Mouse (Mus musculus) thymus, adult 2 months (tissue): Measurements from ENCODE around the gene Rab42. TPM values are rescaled to one million over a fixed set of nuclear protein-coding genes. Genes with fewer than 3 reads are reported as not detected.

ENCODE experiments used
- DNase-seq: peaks from one replicate; pipeline ENCODE4 v3.0.0; 2021
- H3K27ac ChIP-seq: fragments of 200-500 bp; 2 replicates; pipeline ENCODE4 v1.5.1; 2012; ENCODE audit warnings: low read length, control low read depth; ENCODE audit not compliant: control insufficient read depth, insufficient read depth
- H3K27me3 ChIP-seq: fragments of 200-500 bp; 2 replicates; pipeline ENCODE4 v1.6.1; 2012; ENCODE audit warnings: mild to moderate bottlenecking, low read length, moderate library complexity, mixed read lengths; ENCODE audit not compliant: control insufficient read depth, insufficient read depth
- H3K36me3 ChIP-seq: fragments of 200-500 bp; 2 replicates; pipeline ENCODE4 v1.6.1; 2012; ENCODE audit warnings: mild to moderate bottlenecking, low read length, moderate library complexity; ENCODE audit not compliant: control insufficient read depth, insufficient read depth
- H3K4me1 ChIP-seq: fragments of 200-500 bp; replicated peaks from 2 replicates; pipeline ENCODE4 v1.6.1; 2012; ENCODE audit warnings: low read length; ENCODE audit not compliant: control insufficient read depth, insufficient read depth
- H3K4me3 ChIP-seq: fragments of 200-500 bp; 2 replicates; pipeline ENCODE4 v1.5.1; 2012; ENCODE audit warnings: mild to moderate bottlenecking, low read length, control low read depth, moderate library complexity; ENCODE audit not compliant: control insufficient read depth, insufficient read depth
- CTCF ChIP-seq: fragments of 200-500 bp; IDR thresholded peaks from 2 replicates; pipeline ENCODE4 v1.5.1; 2012; ENCODE audit warnings: mild to moderate bottlenecking, control low read depth, low read length, moderate library complexity, borderline replicate concordance; ENCODE audit not compliant: control insufficient read depth, poor library complexity, insufficient read depth; ENCODE audit errors: extremely low read depth
- POLR2A ChIP-seq: fragments of 200-500 bp; IDR thresholded peaks from 2 replicates; pipeline ENCODE4 v1.6.1; 2012; ENCODE audit warnings: mild to moderate bottlenecking, low read length, control low read depth, moderate library complexity; ENCODE audit not compliant: control insufficient read depth, poor library complexity, insufficient read depth; ENCODE audit errors: extremely low read depth
- WGBS: fragments of 180-500 bp; shearing (Covaris S2); methylation state at CpG from one replicate; pipeline ENCODE4 v1.1.7; 2018; 5-methylcytosine and 5-hydroxymethylcytosine counted together
- polyA plus RNA-seq: library from polyadenylated mRNA; depleted of rRNA; stranded (reverse); fragments of >200 nt; gene quantifications from 2 replicates; pipeline ENCODE4 v1.2.3, GENCODE M21; 2012

Gene Rab42
- polyA plus RNA-seq, 1 experiment, result 6.8 TPM

- no peak overlapping the region for H3K27ac ChIP-seq
- H3K4me1 ChIP-seq, result peaks cover 8% of the 10 kb centered on the region
- no peak overlapping the region for H3K4me3 ChIP-seq
- DNase-seq, result no peak
- H3K27me3 ChIP-seq, result no peaks in the 10 kb centered on the region
- WGBS, result 88% methylated on average over 3 of the region's 3 CpGs
- no peaks in the 10 kb centered on the region for H3K36me3 ChIP-seq
- TF ChIP-seq CTCF (no peak), POLR2A (no peak)
These were observed 36.3 kb downstream of the Rab42 start for GRCm38 (mm10) chr4:132266835-132267349.

GRCm38 (mm10) chr4:132263313-132263712 lies 39.9 kb downstream of the Rab42 start:
- no peaks in the 10 kb centered on the region for H3K27me3 ChIP-seq
- peaks cover 5% of the 10 kb centered on the region for H3K4me1 ChIP-seq
- DNase-seq, result no peak
- no peaks in the 10 kb centered on the region for H3K36me3 ChIP-seq
- H3K27ac ChIP-seq, result no peak overlapping the region
- WGBS, result 98% methylated on average over 7 of the region's 7 CpGs
- no peak for TF ChIP-seq CTCF
- TF ChIP-seq POLR2A, result no peak
- H3K4me3 ChIP-seq, result no peak overlapping the region

- Histone ChIP-seq H3K27ac (no peak overlapping the region; the same call in 1 of the 2 replicates), H3K4me3 (no peak overlapping the region)
These were observed 40.9 kb downstream of the Rab42 start for GRCm38 (mm10) chr4:132262358-132262616.

GRCm38 (mm10) chr4:132261514-132262357 lies 41.4 kb downstream of the Rab42 start, which contains the start of gene Gmeb1:
Gene Gmeb1, minus strand, starts transcription at chr4:132261602.
- peak; percentile 80 for DNase-seq
- Histone ChIP-seq H3K27ac (peak within 1 kb of the TSS; percentile 90), H3K27me3 (no peaks in the 10 kb centered on the region), H3K4me1 (peaks cover 5% of the 10 kb centered on the region), H3K36me3 (no peaks in the 10 kb centered on the region), H3K4me3 (peak within 1 kb of the TSS; percentile 89)
- peak; percentile 49 for TF ChIP-seq POLR2A
- TF ChIP-seq CTCF, result no peak
- 5% methylated on average over 42 of the region's 49 CpGs for WGBS

More at GRCm38 (mm10) chr4:132262358-132262616, 40.9 kb downstream of the Rab42 start:
- Histone ChIP-seq H3K27me3 (no peaks in the 10 kb centered on the region), H3K4me1 (peaks cover 5% of the 10 kb centered on the region), H3K36me3 (no peaks in the 10 kb centered on the region)
- no peak for DNase-seq
- whole genome bisulfite sequencing, result 20% methylated on average over 5 of the region's 5 CpGs
- TF ChIP-seq POLR2A (no peak), CTCF (no peak)

- TF ChIP-seq POLR2A (no peak; the same call in 1 of the 2 replicates), CTCF (0 out of 2 replicates have a peak, but pooled peaks have one; percentile 13)
- peak overlapping the region; percentile 90 for H3K27ac ChIP-seq
- WGBS, result under 1% methylated on average over 43 of the region's 64 CpGs
- peak; percentile 46 for DNase-seq
- no peaks in the 10 kb centered on the region for H3K36me3 ChIP-seq
- no peaks in the 10 kb centered on the region for H3K27me3 ChIP-seq
- peaks cover 5% of the 10 kb centered on the region for H3K4me1 ChIP-seq
- H3K4me3 ChIP-seq, result peak overlapping the region; percentile 89
These were observed 42.5 kb downstream of the Rab42 start for GRCm38 (mm10) chr4:132260404-132261379.

GRCm38 (mm10) chr4:132259248-132259647 lies 43.9 kb downstream of the Rab42 start:
- Histone ChIP-seq H3K4me3 (no peak overlapping the region), H3K36me3 (no peaks in the 10 kb centered on the region), H3K27me3 (no peaks in the 10 kb centered on the region), H3K4me1 (peaks cover 5% of the 10 kb centered on the region), H3K27ac (no peak overlapping the region)
- WGBS, result 63% methylated on average over 4 of the region's 4 CpGs
- DNase-seq, result no peak
- TF ChIP-seq CTCF (no peak), POLR2A (no peak)
